Mouse (Mus musculus) brown adipose tissue, adult 24 weeks (tissue): ENCODE results near the gene Myt1. TPM values are rescaled to one million over a fixed set of nuclear protein-coding genes. Genes with fewer than 3 reads are reported as not detected.
"Not testable (repeated sequence)": the region's sequence is repeated elsewhere in the genome, so short reads cannot be mapped to it uniquely, and the experiment has no call there.

ENCODE experiments used
- H3K27ac ChIP-seq: fragments of 200-500 bp; replicated peaks from 2 replicates; pipeline ENCODE4 v1.5.1; 2012; ENCODE audit warnings: low read depth, mild to moderate bottlenecking, low read length
- H3K4me1 ChIP-seq: fragments of 200-500 bp; 2 replicates; pipeline ENCODE4 v1.6.1; 2012; ENCODE audit warnings: low read length, mixed read lengths; ENCODE audit not compliant: control insufficient read depth, insufficient read depth, insufficient read length
- H3K4me3 ChIP-seq: fragments of 200-500 bp; 2 replicates; pipeline ENCODE4 v1.5.1; 2012; ENCODE audit warnings: low read depth, mild to moderate bottlenecking, low read length, moderate library complexity; ENCODE audit not compliant: insufficient read depth
- polyA plus RNA-seq: library from polyadenylated mRNA; stranded (reverse); fragments of >200 nt; gene quantifications from 2 replicates; pipeline ENCODE4 v1.2.4, GENCODE M21; 2012; ENCODE audit not compliant: missing spikeins, insufficient read depth, insufficient read length

Myt1 gene
- polyA plus RNA-seq, 1 experiment = not detected

- Histone ChIP-seq H3K27ac (no peak overlapping the region), H3K4me1 (no peaks in the 10 kb centered on the region), H3K4me3 (no peak overlapping the region)
These were observed 2.1 kb downstream of the Myt1 start for GRCm38 (mm10) chr2:181765251-181765650.

- Histone ChIP-seq H3K4me3 (no peak overlapping the region), H3K27ac (no peak overlapping the region), H3K4me1 (no peaks in the 10 kb centered on the region)
These were observed 3.8 kb downstream of the Myt1 start for GRCm38 (mm10) chr2:181766672-181767557.

DNA sequence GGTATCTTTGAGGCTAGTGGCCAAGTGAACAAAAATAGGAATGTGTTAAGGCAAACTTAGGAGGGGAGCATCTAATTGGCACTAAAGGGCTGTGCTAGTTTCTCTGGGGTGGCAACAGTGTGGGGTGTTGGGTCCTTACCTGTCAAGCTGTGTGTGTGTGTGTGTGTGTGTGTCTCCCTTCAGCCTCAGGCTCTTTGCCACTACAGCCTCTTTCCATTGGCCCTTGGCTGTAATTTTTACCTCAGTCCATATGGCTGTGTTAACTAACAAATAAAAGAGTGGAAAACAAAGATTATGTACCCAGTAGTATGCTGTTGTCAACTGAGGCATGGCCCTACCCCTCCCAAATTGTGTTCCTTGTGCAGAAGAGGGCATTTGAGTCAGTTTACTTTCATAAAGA, 5.3 kb downstream of the Myt1 start:
- no peaks in the 10 kb centered on the region for H3K4me1 ChIP-seq
- H3K27ac ChIP-seq = no peak overlapping the region
- H3K4me3 ChIP-seq = no peak overlapping the region

- no peak overlapping the region for H3K27ac ChIP-seq
- H3K4me3 ChIP-seq = no peak overlapping the region
- H3K4me1 ChIP-seq = no peaks in the 10 kb centered on the region
These were observed 6.3 kb downstream of the Myt1 start for GRCm38 (mm10) chr2:181769397-181769796.

DNA sequence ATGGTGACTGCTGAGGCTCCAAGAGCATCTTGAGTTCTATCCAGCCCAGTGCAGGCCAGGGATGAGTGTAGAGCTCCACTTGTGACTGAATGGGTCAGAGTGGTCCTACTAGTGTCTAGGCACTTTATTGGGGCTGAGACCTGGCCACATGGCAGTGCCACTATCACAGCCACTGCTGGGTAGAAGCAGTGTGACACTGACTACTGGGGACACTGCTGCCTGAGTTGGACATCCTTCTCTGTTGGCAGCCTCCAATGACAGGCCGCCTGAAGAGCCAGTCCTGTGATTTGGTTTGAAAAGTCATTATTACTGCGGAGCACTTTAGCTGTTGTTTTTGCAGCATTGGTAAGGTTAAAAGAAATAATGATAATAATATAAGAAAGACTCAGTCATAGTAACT, 10.1 kb downstream of the Myt1 start:
- Histone ChIP-seq H3K4me3 (no peak overlapping the region), H3K27ac (no peak overlapping the region)

DNA sequence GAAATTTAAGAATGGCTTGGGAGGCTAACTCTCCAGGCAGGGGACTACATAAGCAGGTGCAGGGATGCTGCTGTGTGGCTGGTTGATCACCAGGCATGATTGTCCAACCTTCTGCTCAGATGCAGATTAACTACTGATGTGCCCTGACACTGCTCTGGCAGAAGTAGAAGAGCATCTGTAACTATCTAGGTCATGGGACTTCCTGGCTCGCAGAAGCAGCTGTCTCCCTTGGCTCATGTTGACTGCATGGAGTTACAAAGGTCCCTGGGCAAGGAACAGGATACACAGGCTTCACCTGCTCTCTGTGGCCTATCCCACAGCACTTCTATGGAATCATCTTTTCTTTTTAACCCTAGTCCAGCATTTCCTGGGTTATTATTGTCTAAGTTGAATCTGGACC, 12.7 kb downstream of the Myt1 start:
- Histone ChIP-seq H3K4me1 (no peaks in the 10 kb centered on the region), H3K27ac (no peak overlapping the region), H3K4me3 (no peak overlapping the region)

More for the DNA sequence above, 10.1 kb downstream of the Myt1 start:
- H3K4me1 ChIP-seq = no peaks in the 10 kb centered on the region

GRCm38 (mm10) chr2:181777715-181778114, 14.6 kb downstream of the Myt1 start:
- Histone ChIP-seq H3K4me3 (no peak overlapping the region), H3K27ac (no peak overlapping the region), H3K4me1 (no peaks in the 10 kb centered on the region)

- H3K4me3 ChIP-seq = no peak overlapping the region
- H3K27ac ChIP-seq = no peak overlapping the region
- H3K4me1 ChIP-seq = no peaks in the 10 kb centered on the region
These were observed 18.3 kb downstream of the Myt1 start for GRCm38 (mm10) chr2:181781421-181781820.

- Histone ChIP-seq H3K27ac (no peak overlapping the region), H3K4me1 (no peaks in the 10 kb centered on the region), H3K4me3 (no peak overlapping the region)
These were observed 24.7 kb downstream of the Myt1 start for GRCm38 (mm10) chr2:181787852-181788251.

DNA sequence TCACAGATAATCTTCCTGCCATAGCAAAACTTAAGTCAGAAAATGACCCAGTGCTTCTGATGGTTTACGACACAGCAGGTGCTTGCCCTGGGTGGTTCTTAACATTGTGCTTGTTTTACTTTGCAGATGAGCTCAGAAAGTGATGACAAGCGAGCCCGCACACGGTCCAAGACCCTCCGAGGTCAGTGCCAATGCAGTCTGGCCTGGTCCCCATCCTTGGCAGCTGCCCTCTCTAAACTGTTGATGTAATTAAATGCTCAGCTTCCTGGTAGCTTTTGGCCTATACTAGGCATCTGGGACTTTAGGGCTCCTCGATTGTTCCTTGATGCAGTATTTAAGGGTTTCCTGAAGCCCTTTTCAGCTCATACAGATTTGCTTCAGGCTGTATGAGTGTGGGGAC, 26.3 kb downstream of the Myt1 start:
- Histone ChIP-seq H3K4me3 (no peak overlapping the region), H3K4me1 (no peaks in the 10 kb centered on the region), H3K27ac (no peak overlapping the region)

DNA sequence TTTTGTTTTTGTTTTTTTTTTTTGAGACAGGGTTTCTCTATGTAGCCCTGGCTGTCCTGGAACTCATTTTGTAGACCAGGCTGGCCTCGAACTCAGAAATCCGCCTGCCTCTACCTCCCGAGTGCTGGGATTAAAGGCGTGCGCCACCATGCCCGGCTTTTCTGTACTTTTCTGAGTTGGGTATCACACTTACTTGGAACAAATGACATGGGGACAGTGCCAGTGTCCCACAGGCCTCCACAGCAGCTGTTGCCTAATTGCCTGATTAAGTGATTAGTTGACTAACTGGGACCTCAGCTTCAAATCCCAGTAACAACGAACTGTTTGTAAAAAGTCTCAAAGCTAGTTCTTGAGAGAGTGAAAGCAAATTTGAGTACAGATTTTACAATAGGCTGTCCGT, 30.1 kb downstream of the Myt1 start:
- not testable (repeated sequence) for H3K27ac ChIP-seq, H3K4me3 ChIP-seq

GRCm38 (mm10) chr2:181795641-181796130, 32.6 kb downstream of the Myt1 start:
- Histone ChIP-seq H3K27ac (no peak overlapping the region), H3K4me3 (no peak overlapping the region), H3K4me1 (no peaks in the 10 kb centered on the region)

More for the DNA sequence above, 30.1 kb downstream of the Myt1 start:
- H3K4me1 ChIP-seq = not testable (repeated sequence)

DNA sequence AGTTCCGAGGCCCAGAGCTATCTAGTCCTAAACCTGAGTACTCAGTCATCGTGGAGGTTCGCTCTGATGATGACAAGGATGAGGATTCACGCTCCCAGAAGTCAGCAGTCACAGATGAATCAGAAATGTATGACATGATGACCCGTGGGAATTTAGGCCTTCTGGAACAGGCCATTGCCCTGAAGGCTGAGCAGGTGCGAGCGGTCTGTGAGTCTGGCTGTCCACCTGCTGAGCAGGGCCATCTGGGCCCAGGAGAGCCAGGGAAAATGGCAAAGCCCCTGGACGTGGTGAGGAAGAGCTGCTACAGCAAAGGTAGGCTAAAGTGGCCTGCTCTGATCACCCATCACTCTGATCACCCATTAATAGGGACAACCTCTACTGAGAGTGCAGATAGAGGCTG, 34.5 kb downstream of the Myt1 start:
- no peaks in the 10 kb centered on the region for H3K4me1 ChIP-seq
- H3K4me3 ChIP-seq = no peak overlapping the region
- no peak overlapping the region for H3K27ac ChIP-seq

- Histone ChIP-seq H3K4me3 (no peak overlapping the region), H3K4me1 (no peaks in the 10 kb centered on the region), H3K27ac (no peak overlapping the region)
These were observed 66.0 kb downstream of the Myt1 start for GRCm38 (mm10) chr2:181829032-181829650.

DNA sequence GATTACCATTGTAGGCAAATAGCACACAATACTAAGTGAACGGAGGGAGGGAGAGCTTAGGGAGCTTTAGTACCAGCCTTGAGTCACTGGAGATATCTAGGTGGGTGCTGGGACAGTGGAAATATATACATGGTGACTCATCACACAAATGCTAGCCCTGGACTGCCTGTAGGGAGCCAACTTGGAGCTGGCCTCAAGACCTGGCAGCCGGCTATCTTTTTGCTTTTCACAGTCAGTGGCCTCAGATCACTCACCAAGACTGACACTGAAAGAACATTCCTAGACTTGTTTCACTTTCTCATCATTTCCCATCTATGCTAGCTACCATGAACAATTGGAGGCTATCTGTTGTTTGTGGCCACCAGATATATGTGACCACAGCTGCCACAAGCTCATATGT, 69.6 kb downstream of the Myt1 start:
- no peak overlapping the region for H3K4me3 ChIP-seq
- H3K27ac ChIP-seq = no peak overlapping the region
- H3K4me1 ChIP-seq = no peaks in the 10 kb centered on the region
